Mouse (Mus musculus): ENCODE data around the gene Cdc34b. TPM values are rescaled to one million over a fixed set of nuclear protein-coding genes. Genes with fewer than 3 reads are reported as not detected.

The Cdc34b gene
- polyA plus RNA-seq, 1 experiment, result 0.11 TPM

- Histone ChIP-seq H3K4me2 (ENCODE audit: low read depth) (no peak overlapping the region), H3K36me3 (ENCODE audit: control insufficient read depth, insufficient read depth) (no peaks in the 10 kb centered on the region), H3K27me3 (ENCODE audit: control insufficient read depth, insufficient read depth, insufficient read length) (no peaks in the 10 kb centered on the region), H3K79me2 (ENCODE audit: control insufficient read depth, insufficient read depth) (no peaks in the 10 kb centered on the region), H3K4me3 (no peak overlapping the region), H3ac (ENCODE audit: control insufficient read depth, insufficient read length) (no peak overlapping the region)
- TF ChIP-seq POLR2AphosphoS2 (IDR thresholded peaks at IDR 0.05; ENCODE audit: insufficient read length, low read depth) (no peak), POLR2A (IDR thresholded peaks at IDR 0.05; ENCODE audit: insufficient read length, low read depth) (no peak), REST (IDR thresholded peaks at IDR 0.05; ENCODE audit: insufficient read depth, insufficient read length) (no peak), E2F4 (IDR thresholded peaks at IDR 0.05; ENCODE audit: insufficient read depth) (no peak)
Observed at GRCm38 (mm10) chr11:94718113-94718909, 23.3 kb upstream of the Cdc34b start.

GRCm38 (mm10) chr11:94719216-94719615 lies 22.4 kb upstream of the Cdc34b start:
- H3K27me3 ChIP-seq (ENCODE audit: control insufficient read depth, insufficient read depth, insufficient read length), result no peaks in the 10 kb centered on the region
- H3ac ChIP-seq (ENCODE audit: control insufficient read depth, insufficient read length), result no peak overlapping the region
- H3K36me3 ChIP-seq (ENCODE audit: control insufficient read depth, insufficient read depth), result no peaks in the 10 kb centered on the region
- H3K4me2 ChIP-seq (ENCODE audit: low read depth), result peak overlapping the region; percentile 10
- H3K4me3 ChIP-seq, result no peak overlapping the region
- no peaks in the 10 kb centered on the region for H3K79me2 ChIP-seq (ENCODE audit: control insufficient read depth, insufficient read depth)
- TF ChIP-seq MAX (IDR thresholded peaks at IDR 0.05; ENCODE audit: low read depth), result no peak
- TF ChIP-seq CEBPB (IDR thresholded peaks at IDR 0.05; ENCODE audit: insufficient read depth, poor library complexity, severe bottlenecking), result no peak
- no peak for TF ChIP-seq MYOD1 (IDR thresholded peaks at IDR 0.05; ENCODE audit: control insufficient read depth in 1 of 3, insufficient read length in 2 of 3, low read depth in 2 of 3)
- no peak for TF ChIP-seq TCF12 (IDR thresholded peaks at IDR 0.05; ENCODE audit: insufficient read depth, poor library complexity, severe bottlenecking)
- no peak for TF ChIP-seq POLR2A (IDR thresholded peaks at IDR 0.05; ENCODE audit: insufficient read length, low read depth)
- TF ChIP-seq POLR2AphosphoS2 (IDR thresholded peaks at IDR 0.05; ENCODE audit: insufficient read length, low read depth), result no peak
- no peak for TF ChIP-seq E2F4 (IDR thresholded peaks at IDR 0.05; ENCODE audit: insufficient read depth)
- no peak for TF ChIP-seq MYOG (IDR thresholded peaks at IDR 0.05; ENCODE audit: control insufficient read depth in 1 of 3, insufficient read depth in 1 of 3, insufficient read length in 2 of 3, low read depth in 2 of 3)
- no peak for TF ChIP-seq SRF (IDR thresholded peaks at IDR 0.05; ENCODE audit: control insufficient read depth, insufficient read length, low read depth)
- TF ChIP-seq TCF3 (IDR thresholded peaks at IDR 0.05; ENCODE audit: insufficient read length, low read depth), result no peak
- no peak for TF ChIP-seq USF1 (IDR thresholded peaks at IDR 0.05; ENCODE audit: low read depth)
- no peak for TF ChIP-seq REST (IDR thresholded peaks at IDR 0.05; ENCODE audit: insufficient read depth, insufficient read length)

GRCm38 (mm10) chr11:94727306-94727705 lies 14.3 kb upstream of the Cdc34b start:
- Histone ChIP-seq H3K36me3 (ENCODE audit: control insufficient read depth, insufficient read depth) (no peaks in the 10 kb centered on the region), H3K27me3 (ENCODE audit: control insufficient read depth, insufficient read depth, insufficient read length) (peaks cover 4% of the 10 kb centered on the region)
- TF ChIP-seq POLR2AphosphoS2 (IDR thresholded peaks at IDR 0.05; ENCODE audit: insufficient read length, low read depth) (no peak), MAX (IDR thresholded peaks at IDR 0.05; ENCODE audit: low read depth) (no peak), USF1 (IDR thresholded peaks at IDR 0.05; ENCODE audit: low read depth) (no peak), REST (IDR thresholded peaks at IDR 0.05; ENCODE audit: insufficient read depth, insufficient read length) (no peak), SRF (IDR thresholded peaks at IDR 0.05; ENCODE audit: control insufficient read depth, insufficient read length, low read depth) (no peak), CEBPB (IDR thresholded peaks at IDR 0.05; ENCODE audit: insufficient read depth, poor library complexity, severe bottlenecking) (no peak), POLR2A (IDR thresholded peaks at IDR 0.05; ENCODE audit: insufficient read length, low read depth) (no peak), TCF3 (IDR thresholded peaks at IDR 0.05; ENCODE audit: insufficient read length, low read depth) (no peak), MYOG (IDR thresholded peaks at IDR 0.05; ENCODE audit: control insufficient read depth in 1 of 3, insufficient read depth in 1 of 3, insufficient read length in 2 of 3, low read depth in 2 of 3) (no peak), E2F4 (IDR thresholded peaks at IDR 0.05; ENCODE audit: insufficient read depth) (no peak), MYOD1 (IDR thresholded peaks at IDR 0.05; ENCODE audit: control insufficient read depth in 1 of 3, insufficient read length in 2 of 3, low read depth in 2 of 3) (no peak), TCF12 (IDR thresholded peaks at IDR 0.05; ENCODE audit: insufficient read depth, poor library complexity, severe bottlenecking) (no peak)

GRCm38 (mm10) chr11:94728545-94728944 lies 13.0 kb upstream of the Cdc34b start:
- Histone ChIP-seq H3K4me2 (ENCODE audit: low read depth) (no peak overlapping the region), H3K79me2 (ENCODE audit: control insufficient read depth, insufficient read depth) (no peaks in the 10 kb centered on the region), H3K27me3 (ENCODE audit: control insufficient read depth, insufficient read depth, insufficient read length) (peaks cover 4% of the 10 kb centered on the region), H3ac (ENCODE audit: control insufficient read depth, insufficient read length) (no peak overlapping the region), H3K36me3 (ENCODE audit: control insufficient read depth, insufficient read depth) (no peaks in the 10 kb centered on the region), H3K4me3 (no peak overlapping the region)
- TF ChIP-seq MYOD1 (IDR thresholded peaks at IDR 0.05; ENCODE audit: control insufficient read depth in 1 of 3, insufficient read length in 2 of 3, low read depth in 2 of 3) (no peak), USF1 (IDR thresholded peaks at IDR 0.05; ENCODE audit: low read depth) (peak; percentile 50)

More at GRCm38 (mm10) chr11:94727306-94727705, 14.3 kb upstream of the Cdc34b start:
- H3K79me2 ChIP-seq (ENCODE audit: control insufficient read depth, insufficient read depth), result no peaks in the 10 kb centered on the region
- no peak overlapping the region for H3ac ChIP-seq (ENCODE audit: control insufficient read depth, insufficient read length)
- no peak overlapping the region for H3K4me3 ChIP-seq
- no peak overlapping the region for H3K4me2 ChIP-seq (ENCODE audit: low read depth)

- Histone ChIP-seq H3K4me2 (ENCODE audit: low read depth) (no peak overlapping the region), H3K4me3 (no peak overlapping the region), H3K27me3 (ENCODE audit: control insufficient read depth, insufficient read depth, insufficient read length) (peaks cover 4% of the 10 kb centered on the region), H3K79me2 (ENCODE audit: control insufficient read depth, insufficient read depth) (no peaks in the 10 kb centered on the region), H3ac (ENCODE audit: control insufficient read depth, insufficient read length) (no peak overlapping the region), H3K36me3 (ENCODE audit: control insufficient read depth, insufficient read depth) (no peaks in the 10 kb centered on the region)
- TF ChIP-seq MAX (IDR thresholded peaks at IDR 0.05; ENCODE audit: low read depth), result no peak
- no peak for TF ChIP-seq SRF (IDR thresholded peaks at IDR 0.05; ENCODE audit: control insufficient read depth, insufficient read length, low read depth)
- TF ChIP-seq MYOG (IDR thresholded peaks at IDR 0.05; ENCODE audit: control insufficient read depth in 1 of 3, insufficient read depth in 1 of 3, insufficient read length in 2 of 3, low read depth in 2 of 3), result no peak
- TF ChIP-seq TCF12 (IDR thresholded peaks at IDR 0.05; ENCODE audit: insufficient read depth, poor library complexity, severe bottlenecking), result no peak
- TF ChIP-seq REST (IDR thresholded peaks at IDR 0.05; ENCODE audit: insufficient read depth, insufficient read length), result no peak
- TF ChIP-seq USF1 (IDR thresholded peaks at IDR 0.05; ENCODE audit: low read depth), result no peak
- no peak for TF ChIP-seq MYOD1 (IDR thresholded peaks at IDR 0.05; ENCODE audit: control insufficient read depth in 1 of 3, insufficient read length in 2 of 3, low read depth in 2 of 3)
- TF ChIP-seq POLR2A (IDR thresholded peaks at IDR 0.05; ENCODE audit: insufficient read length, low read depth), result no peak
- TF ChIP-seq TCF3 (IDR thresholded peaks at IDR 0.05; ENCODE audit: insufficient read length, low read depth), result no peak
- TF ChIP-seq E2F4 (IDR thresholded peaks at IDR 0.05; ENCODE audit: insufficient read depth), result no peak
Observed at GRCm38 (mm10) chr11:94729565-94729964, 12.0 kb upstream of the Cdc34b start.
